Mouse (Mus musculus): ENCODE data around the gene Irx1. TPM values are rescaled to one million over a fixed set of nuclear protein-coding genes. Genes with fewer than 3 reads are reported as not detected.

Gene Irx1
- total and polyA plus RNA-seq, 3 experiments = not detected

DNA sequence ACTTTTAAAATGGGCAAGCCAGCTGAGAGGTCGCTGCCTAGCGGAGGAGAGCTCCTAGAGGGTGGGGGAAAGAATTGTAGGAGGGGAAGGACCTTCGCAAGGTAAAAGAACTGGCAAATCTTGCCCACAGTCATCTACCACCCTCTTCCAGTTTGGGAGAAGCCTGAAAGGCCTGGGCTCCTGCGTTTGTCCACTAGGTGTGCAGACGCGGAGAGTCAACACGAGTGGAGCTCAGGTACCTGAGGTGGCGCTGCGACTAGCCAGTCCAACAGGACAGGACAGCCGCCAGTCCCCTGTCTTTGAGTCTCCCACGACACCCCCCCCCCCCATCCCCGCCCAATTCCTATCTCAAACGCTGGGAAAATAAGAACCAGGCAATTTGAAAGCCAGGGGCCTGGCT lies 843 bp upstream of the Irx1 start:
- Histone ChIP-seq H3K27me3 (ENCODE audit: control insufficient read depth in 1 of 2, insufficient read depth in 2 of 2, low read length in 2 of 2) (no peaks in the 10 kb centered on the region), H3K9ac (ENCODE audit: control insufficient read depth, low read depth, low read length, poor library complexity, severe bottlenecking) (no peak overlapping the region), H3K27ac (ENCODE audit: control insufficient read depth, low read depth, low read length) (no peak overlapping the region), H3K36me3 (ENCODE audit: control insufficient read depth in 1 of 2, insufficient read depth in 2 of 2, low read length in 2 of 2) (no peaks in the 10 kb centered on the region), H3K4me1 (ENCODE audit: control insufficient read depth in 1 of 2, insufficient read depth in 2 of 2, low read length in 2 of 2) (no peaks in the 10 kb centered on the region), H3K4me3 (ENCODE audit: control insufficient read depth in 1 of 2, insufficient read depth in 1 of 2, low read depth in 2 of 2, low read length in 2 of 2) (no peak overlapping the region), H3K79me2 (ENCODE audit: control insufficient read depth, insufficient read depth, low read length, poor library complexity) (no peaks in the 10 kb centered on the region), H3K9me3 (replicated peaks; ENCODE audit: insufficient read depth, low read length) (no peaks in the 10 kb centered on the region)
- TF ChIP-seq USF2 (IDR thresholded peaks at IDR 0.05; ENCODE audit: borderline replicate concordance in 1 of 2, insufficient read depth in 1 of 2, low read depth in 1 of 2, low read length in 2 of 2) (no peak), MXI1 (IDR thresholded peaks at IDR 0.05; ENCODE audit: low read depth, low read length) (no peak), RAD21 (IDR thresholded peaks at IDR 0.05; ENCODE audit: low read depth, low read length) (no peak), MEF2A (IDR thresholded peaks at IDR 0.05; ENCODE audit: extremely low read depth, insufficient replicate concordance, low read depth, low read length, poor library complexity, severe bottlenecking) (no peak), ZNF384 (IDR thresholded peaks at IDR 0.05; ENCODE audit: low read depth, low read length) (no peak), TAL1 (IDR thresholded peaks at IDR 0.05; ENCODE audit: low read length) (no peak), UBTF (IDR thresholded peaks at IDR 0.05; ENCODE audit: borderline replicate concordance, insufficient read depth, low read depth, low read length) (no peak), MYB (IDR thresholded peaks at IDR 0.05; ENCODE audit: low read depth, low read length) (no peak), NRF1 (IDR thresholded peaks at IDR 0.05; ENCODE audit: insufficient read depth, low read depth, low read length, poor library complexity, severe bottlenecking) (no peak), POLR2A (IDR thresholded peaks at IDR 0.05; ENCODE audit: control insufficient read depth in 1 of 2, insufficient read depth in 1 of 2, low read depth in 1 of 2, low read length in 2 of 2, poor library complexity in 1 of 2) (no peak), GATA1 (IDR thresholded peaks at IDR 0.05; ENCODE audit: low read depth, low read length) (no peak), KAT2A (conservative IDR thresholded peaks at IDR 0.05; ENCODE audit: low read depth, low read length) (no peak), TCF12 (IDR thresholded peaks at IDR 0.05; ENCODE audit: low read depth, low read length) (no peak), POLR2AphosphoS2 (IDR thresholded peaks at IDR 0.05; ENCODE audit: low read length) (no peak), JUND (IDR thresholded peaks at IDR 0.05; ENCODE audit: low read depth, low read length) (no peak), SIN3A (IDR thresholded peaks at IDR 0.05; ENCODE audit: low read length) (no peak), POLR2AphosphoS5 (IDR thresholded peaks at IDR 0.05; ENCODE audit: borderline replicate concordance, low read depth, low read length) (no peak), ZC3H11A (IDR thresholded peaks at IDR 0.05; ENCODE audit: low read depth, low read length) (no peak)
- no peak for DNase-seq (ENCODE audit: low read depth, low spot score)

DNA sequence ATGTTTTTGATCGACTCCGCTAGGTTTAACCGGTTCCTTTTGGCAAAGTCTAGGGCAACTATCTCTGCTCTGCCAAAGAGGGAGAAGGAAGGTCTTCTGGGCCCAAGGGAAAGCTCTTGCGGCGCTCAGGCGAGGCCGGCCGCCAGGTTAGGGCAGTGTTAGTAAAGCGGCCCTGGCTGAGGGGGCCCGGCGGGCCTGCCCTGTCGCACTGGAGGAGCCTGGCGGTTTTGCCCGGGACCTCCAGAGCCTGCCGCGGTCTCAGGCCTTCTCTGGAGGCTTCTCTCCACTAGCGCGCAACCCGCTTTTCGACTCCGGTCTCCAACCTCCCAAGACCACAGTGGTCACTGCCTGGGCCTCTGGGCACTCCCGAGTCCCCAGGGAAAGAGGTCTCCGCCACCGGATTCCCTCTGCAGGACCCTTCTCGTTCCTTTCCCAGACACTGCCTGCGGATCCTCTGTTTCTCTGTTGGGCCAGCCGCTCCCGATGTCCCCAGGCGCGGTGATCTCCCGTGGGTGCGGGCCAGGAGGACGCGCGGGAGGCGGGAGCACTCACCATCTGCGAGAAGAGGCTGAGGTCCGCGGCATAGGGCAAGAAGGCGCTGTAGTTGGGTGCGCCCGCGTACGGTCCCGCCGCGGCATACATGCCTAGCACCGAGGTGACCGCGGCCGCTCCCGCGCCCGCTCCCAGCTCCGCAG lies 715 bp downstream of the Irx1 start:
- H3K4me1 ChIP-seq (ENCODE audit: control insufficient read depth in 1 of 2, insufficient read depth in 2 of 2, low read length in 2 of 2) = no peaks in the 10 kb centered on the region
- no peak overlapping the region for H3K9ac ChIP-seq (ENCODE audit: control insufficient read depth, low read depth, low read length, poor library complexity, severe bottlenecking)
- no peak for DNase-seq (ENCODE audit: low read depth, low spot score)
- H3K27me3 ChIP-seq (ENCODE audit: control insufficient read depth in 1 of 2, insufficient read depth in 2 of 2, low read length in 2 of 2) = no peaks in the 10 kb centered on the region
- no peaks in the 10 kb centered on the region for H3K79me2 ChIP-seq (ENCODE audit: control insufficient read depth, insufficient read depth, low read length, poor library complexity)
- no peaks in the 10 kb centered on the region for H3K9me3 ChIP-seq (replicated peaks; ENCODE audit: insufficient read depth, low read length)
- TF ChIP-seq NELFE (IDR thresholded peaks at IDR 0.05; ENCODE audit: low read depth, low read length) = no peak
- TF ChIP-seq POLR2AphosphoS2 (IDR thresholded peaks at IDR 0.05; ENCODE audit: low read length) = no peak
- no peak for TF ChIP-seq MAZ (IDR thresholded peaks at IDR 0.05; ENCODE audit: low read depth, low read length)
- no peak for TF ChIP-seq GABPA (IDR thresholded peaks at IDR 0.05; ENCODE audit: low read depth, low read length)
- TF ChIP-seq ZMIZ1 (IDR thresholded peaks at IDR 0.05; ENCODE audit: low read depth, low read length) = no peak
- no peak for TF ChIP-seq TCF12 (IDR thresholded peaks at IDR 0.05; ENCODE audit: low read depth, low read length)
- TF ChIP-seq JUND (IDR thresholded peaks at IDR 0.05; ENCODE audit: low read depth, low read length) = no peak
- TF ChIP-seq CHD1 (IDR thresholded peaks at IDR 0.05; ENCODE audit: low read depth, low read length) = no peak
- no peak for TF ChIP-seq CTCF (IDR thresholded peaks at IDR 0.05 in 2 of 3, conservative IDR thresholded peaks at IDR 0.05 in 1 of 3; ENCODE audit: control insufficient read depth in 1 of 3, insufficient read depth in 1 of 3, low read depth in 2 of 3, low read length in 3 of 3, poor library complexity in 1 of 3, severe bottlenecking in 1 of 3)
- no peak for TF ChIP-seq MAX (IDR thresholded peaks at IDR 0.05; ENCODE audit: low read length)
- H3K27ac ChIP-seq (ENCODE audit: control insufficient read depth, low read depth, low read length) = no peak overlapping the region
- H3K4me3 ChIP-seq (ENCODE audit: control insufficient read depth in 1 of 2, insufficient read depth in 1 of 2, low read depth in 2 of 2, low read length in 2 of 2) = no peak overlapping the region
- H3K36me3 ChIP-seq (ENCODE audit: control insufficient read depth in 1 of 2, insufficient read depth in 2 of 2, low read length in 2 of 2) = no peaks in the 10 kb centered on the region
